Mouse (Mus musculus) hindbrain, postnatal 0 days (tissue): ENCODE data around the gene Gm45716. TPM values are rescaled to one million over a fixed set of nuclear protein-coding genes. Genes with fewer than 3 reads are reported as not detected.

ENCODE experiments used
- ATAC-seq: fragments of 200-750 bp; cut with Nextera tagmentation; 2 replicates; pipeline ENCODE4 v1.8.0; 2017; ENCODE audit warnings: mild to moderate bottlenecking, moderate TSS enrichment, moderate library complexity
- DNase-seq: peaks from one replicate; pipeline ENCODE4 v3.0.0-alpha.2; 2015; ENCODE audit warnings: low spot score
- H3K27ac ChIP-seq: fragments of 300-500 bp; sonication (generic); 2 replicates; pipeline ENCODE4 v1.5.1; 2014; ENCODE audit warnings: mild to moderate bottlenecking
- H3K27me3 ChIP-seq: fragments of 300-500 bp; sonication (generic); 2 replicates; pipeline ENCODE4 v1.6.1; 2014; ENCODE audit warnings: low read length, mixed read lengths; ENCODE audit not compliant: insufficient read depth
- H3K36me3 ChIP-seq: fragments of 300-500 bp; sonication (generic); 2 replicates; pipeline ENCODE4 v1.6.1; 2014; ENCODE audit warnings: low read length, mixed read lengths; ENCODE audit not compliant: insufficient read depth
- H3K4me1 ChIP-seq: fragments of 300-500 bp; sonication (generic); 2 replicates; pipeline ENCODE4 v1.6.1; 2014; ENCODE audit warnings: antibody characterized with exemption, low read length, mixed read lengths; ENCODE audit not compliant: insufficient read depth
- H3K4me2 ChIP-seq: fragments of 300-500 bp; sonication (generic); 2 replicates; pipeline ENCODE4 v1.6.1; 2014; ENCODE audit warnings: low read depth, mild to moderate bottlenecking, low read length, moderate library complexity, mixed read lengths
- H3K4me3 ChIP-seq: fragments of 300-500 bp; sonication (generic); 2 replicates; pipeline ENCODE4 v1.5.1; 2014; ENCODE audit warnings: low read length
- H3K9ac ChIP-seq: fragments of 300-500 bp; sonication (generic); replicated peaks from 2 replicates; pipeline ENCODE4 v1.6.1; 2014; ENCODE audit warnings: mild to moderate bottlenecking, low read length, moderate library complexity, mixed read lengths
- H3K9me3 ChIP-seq: fragments of 300-500 bp; sonication (generic); 2 replicates; pipeline ENCODE4 v1.6.1; 2016; ENCODE audit warnings: low read length, mixed read lengths
- CTCF ChIP-seq: IDR thresholded peaks from 2 replicates; pipeline ENCODE4 v1.5.1; 2016; ENCODE audit warnings: antibody characterized with exemption, control low read depth, low read depth
- WGBS: fragments of 180-500 bp; shearing (Covaris S2); extraction: QIAGEN DNeasy Blood & Tissue Kit; methylation state at CpG from one replicate; pipeline ENCODE4 v1.1.7; 2014; 5-methylcytosine and 5-hydroxymethylcytosine counted together
- polyA plus RNA-seq: library from polyadenylated mRNA; unstranded; fragments of >200 nt; fragmentation: Nextera tagmentation; extraction: Ambion mirVana; gene quantifications from 2 replicates; pipeline ENCODE4 v1.2.1, GENCODE M21; 2015
- total RNA-seq: library from RNA; depleted of rRNA; stranded (reverse); fragments of >200 nt; gene quantifications from 2 replicates; pipeline ENCODE4 v1.2.3, GENCODE M21; 2014

Gm45716 gene
- total and polyA plus RNA-seq, 2 experiments from 2014 or later = 5.6 to 22.9 TPM

DNA sequence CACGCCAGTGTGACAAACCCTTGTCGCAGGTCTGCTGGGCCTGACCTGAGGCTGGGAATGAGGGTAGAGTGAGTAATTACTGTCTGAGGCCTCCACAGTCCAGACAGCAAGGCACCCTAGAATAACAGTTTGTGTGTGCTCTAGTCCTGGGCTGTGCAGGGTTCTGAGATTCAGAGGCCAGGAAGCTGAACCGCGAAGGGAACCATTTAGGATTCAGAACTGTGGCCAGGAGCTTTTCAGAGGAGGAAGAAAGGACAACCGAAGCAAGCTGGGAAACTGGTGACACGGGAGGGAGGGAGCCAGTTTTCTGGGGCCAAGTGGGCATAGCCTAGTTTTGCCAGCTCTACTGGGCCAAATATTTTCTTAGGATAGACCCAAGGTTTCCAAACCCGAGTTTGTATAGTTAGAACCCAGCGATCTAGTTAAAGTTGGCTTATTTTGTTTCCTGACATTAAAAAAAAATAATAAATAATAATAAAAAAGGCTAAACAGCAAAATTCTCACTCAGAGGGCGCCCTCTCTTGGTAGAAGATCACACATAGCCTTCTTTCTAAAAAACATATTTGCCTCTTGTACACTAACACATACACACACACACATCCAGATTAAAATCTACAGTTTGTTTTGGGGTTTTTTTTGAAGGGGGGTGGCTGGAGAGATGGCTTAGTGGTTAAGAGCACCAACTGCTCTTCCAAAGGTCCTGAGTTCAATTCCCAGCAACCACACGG is 19.0 kb upstream of the Gm45716 start:
- no peak overlapping the region for H3K4me3 ChIP-seq

DNA sequence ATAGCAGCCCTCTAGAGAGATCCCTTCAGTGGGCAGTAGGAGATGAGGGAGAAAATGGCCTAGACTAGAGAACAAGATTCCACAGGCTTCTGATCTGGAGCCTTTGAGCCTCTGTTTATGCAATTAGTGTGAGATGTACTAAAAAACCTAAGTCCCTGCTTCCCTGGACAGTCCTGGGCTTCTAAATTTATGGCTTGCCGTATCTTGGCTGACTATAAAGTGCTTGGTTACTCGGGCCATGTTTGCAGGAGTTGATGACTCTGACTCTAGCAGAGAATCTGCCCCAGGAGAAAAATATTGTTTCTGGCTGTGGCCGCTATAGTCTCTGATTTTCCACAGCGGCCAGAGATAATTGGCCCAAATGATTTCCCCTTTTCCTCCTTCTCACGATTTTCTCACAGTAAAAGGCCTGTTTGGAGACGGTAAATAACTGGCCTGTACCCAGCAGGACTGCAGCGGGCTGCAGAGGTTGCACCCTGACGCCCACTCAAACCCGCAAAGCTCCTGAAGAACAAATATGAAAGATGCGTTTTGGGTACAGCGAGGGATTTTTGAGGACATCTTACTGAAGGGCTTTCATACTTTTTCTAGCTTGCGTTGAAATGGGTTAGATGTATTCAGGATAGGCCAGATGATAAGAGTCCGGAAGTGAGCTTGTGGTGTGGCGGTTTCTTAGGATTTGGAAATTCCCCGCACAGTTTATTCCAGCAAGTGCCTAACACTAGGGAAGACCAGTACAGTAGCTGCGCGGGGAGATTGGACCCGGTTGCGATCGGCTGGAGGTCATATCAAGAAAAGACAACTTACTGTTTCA is 18.1 kb upstream of the Gm45716 start:
- Histone ChIP-seq H3K27ac (no peak overlapping the region), H3K4me1 (no peaks in the 10 kb centered on the region), H3K4me3 (peak overlapping the region; percentile 20), H3K9ac (no peak overlapping the region), H3K36me3 (no peaks in the 10 kb centered on the region), H3K27me3 (no peaks in the 10 kb centered on the region), H3K4me2 (peak overlapping the region; percentile 46), H3K9me3 (no peaks in the 10 kb centered on the region)
- DNase-seq (no peak), ATAC-seq (peak; percentile 56)
- no peak for TF ChIP-seq CTCF
- WGBS = 50% methylated on average over 20 of the region's 20 CpGs

More for the DNA sequence above, 19.0 kb upstream of the Gm45716 start:
- Histone ChIP-seq H3K4me1 (no peaks in the 10 kb centered on the region), H3K4me2 (no peak overlapping the region), H3K9me3 (no peaks in the 10 kb centered on the region), H3K27me3 (no peaks in the 10 kb centered on the region), H3K36me3 (no peaks in the 10 kb centered on the region), H3K9ac (no peak overlapping the region), H3K27ac (no peak overlapping the region; the same call in 1 of the 2 replicates)
- 0 out of 2 replicates have a peak, but pooled peaks have one; percentile 32 for TF ChIP-seq CTCF
- 84% methylated on average over 10 of the region's 10 CpGs for WGBS
- ATAC-seq = no peak
- DNase-seq = no peak

DNA sequence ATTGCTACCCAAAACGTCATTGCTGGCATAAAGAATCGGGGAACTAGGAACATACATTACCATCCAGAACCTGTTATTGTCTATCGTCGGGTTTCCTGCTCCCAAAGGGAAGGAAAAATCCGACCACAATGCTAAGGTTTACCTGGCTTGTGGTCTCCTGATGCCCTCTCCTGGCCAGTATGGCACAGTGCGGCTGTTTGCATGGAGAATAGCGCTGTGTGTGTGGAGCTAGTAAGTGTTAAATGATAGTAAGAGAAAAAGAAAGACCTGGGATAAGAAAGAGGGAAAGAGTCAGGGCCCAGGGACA is 17.5 kb upstream of the Gm45716 start:
- ATAC-seq (peak; percentile 89), DNase-seq (peak; percentile 91)
- TF ChIP-seq CTCF = peak; percentile 99
- Histone ChIP-seq H3K36me3 (no peaks in the 10 kb centered on the region), H3K27me3 (no peaks in the 10 kb centered on the region), H3K9me3 (no peaks in the 10 kb centered on the region), H3K4me1 (no peaks in the 10 kb centered on the region), H3K4me3 (peak overlapping the region; percentile 20), H3K4me2 (peak overlapping the region; percentile 46), H3K9ac (no peak overlapping the region), H3K27ac (no peak overlapping the region)
- 2% methylated on average over 7 of the region's 7 CpGs for WGBS

DNA sequence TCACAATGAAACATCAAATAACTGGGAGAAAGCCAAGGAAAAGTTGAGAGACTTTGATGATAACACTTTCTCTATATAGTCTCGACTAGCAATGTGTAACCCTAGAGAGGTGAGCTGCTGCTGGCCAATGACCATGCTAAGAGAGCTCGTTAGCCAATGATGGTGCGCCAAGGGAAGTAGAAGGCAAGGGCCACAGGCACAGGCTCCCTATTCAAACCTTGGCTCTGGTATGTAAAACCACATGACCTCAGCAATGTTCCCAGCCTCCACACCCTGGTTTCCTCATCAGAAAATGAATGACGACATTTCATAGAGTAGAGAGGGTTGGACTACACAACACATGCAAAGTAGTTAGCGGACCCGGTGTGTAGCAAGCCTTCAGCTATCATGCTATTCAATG is 15.2 kb upstream of the Gm45716 start:
- Histone ChIP-seq H3K27ac (no peak overlapping the region), H3K9me3 (no peaks in the 10 kb centered on the region), H3K9ac (no peak overlapping the region), H3K4me2 (no peak overlapping the region), H3K36me3 (no peaks in the 10 kb centered on the region), H3K27me3 (no peaks in the 10 kb centered on the region), H3K4me3 (no peak overlapping the region), H3K4me1 (no peaks in the 10 kb centered on the region)
- TF ChIP-seq CTCF = no peak
- 92% methylated on average over 6 of the region's 6 CpGs for WGBS
- DNase-seq (no peak), ATAC-seq (no peak)

DNA sequence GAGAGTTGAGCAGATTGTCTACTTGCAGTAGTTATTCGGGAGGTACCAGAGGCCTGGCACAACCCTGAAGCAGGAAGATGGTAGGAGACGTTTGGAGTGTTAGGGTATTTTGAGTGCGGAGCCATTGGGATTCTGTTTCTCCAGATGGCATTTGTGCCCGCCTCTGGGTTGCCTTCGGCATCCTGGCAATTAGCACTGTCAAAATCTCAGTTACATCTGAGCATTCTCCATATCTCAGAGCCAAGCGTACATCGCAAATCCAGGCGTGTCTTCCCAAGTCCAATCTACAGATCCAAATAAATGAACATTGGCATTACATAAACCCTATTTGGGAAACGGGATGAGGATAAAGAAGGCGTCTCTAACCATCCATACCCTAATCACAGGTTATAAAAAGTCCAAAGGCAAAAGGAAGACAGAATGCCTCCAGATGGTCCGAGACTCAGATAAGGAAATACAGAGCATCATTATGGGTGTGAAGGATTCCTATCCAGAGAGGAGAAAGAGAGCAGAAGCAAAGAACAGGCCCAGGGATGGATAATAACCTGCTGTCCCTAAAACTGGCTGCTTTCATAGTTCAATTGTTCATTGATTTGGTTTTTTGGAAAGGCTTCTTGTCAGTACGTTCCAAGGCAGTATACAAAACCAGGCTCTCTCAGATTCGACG is 11.7 kb upstream of the Gm45716 start:
- no peak overlapping the region for H3K27ac ChIP-seq
- TF ChIP-seq CTCF = no peak
- H3K4me3 ChIP-seq = no peak overlapping the region
- no peak for ATAC-seq
- H3K4me2 ChIP-seq = no peak overlapping the region
- no peaks in the 10 kb centered on the region for H3K9me3 ChIP-seq
- DNase-seq = no peak
- H3K4me1 ChIP-seq = no peaks in the 10 kb centered on the region
- H3K27me3 ChIP-seq = no peaks in the 10 kb centered on the region
- H3K9ac ChIP-seq = no peak overlapping the region
- 90% methylated on average over 14 of the region's 14 CpGs for WGBS
- no peaks in the 10 kb centered on the region for H3K36me3 ChIP-seq

DNA sequence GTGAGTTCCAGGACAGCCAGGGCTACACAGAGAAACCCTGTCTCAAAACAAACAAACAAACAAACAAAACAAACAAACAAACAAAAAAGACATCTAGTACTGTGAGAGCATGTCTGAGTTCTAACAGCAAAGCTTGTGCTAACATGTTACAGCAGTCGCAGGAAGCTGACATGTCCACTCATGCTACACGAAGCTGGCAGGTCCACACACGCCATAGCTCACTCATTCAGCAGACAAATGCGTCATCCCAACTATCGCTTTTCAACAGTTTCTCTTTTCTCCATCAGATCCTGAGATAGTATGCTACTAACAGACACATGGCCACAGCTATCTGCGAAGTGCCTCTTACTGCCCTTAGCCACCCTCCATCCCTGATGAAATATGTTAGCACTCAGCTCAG is 10.1 kb upstream of the Gm45716 start:
- no peak for DNase-seq
- no peaks in the 10 kb centered on the region for H3K4me1 ChIP-seq
- H3K4me2 ChIP-seq = no peak overlapping the region
- no peak overlapping the region for H3K9ac ChIP-seq
- H3K4me3 ChIP-seq = no peak overlapping the region
- no peaks in the 10 kb centered on the region for H3K27me3 ChIP-seq
- 94% methylated on average over 6 of the region's 6 CpGs for WGBS
- H3K9me3 ChIP-seq = no peaks in the 10 kb centered on the region
- no peak overlapping the region for H3K27ac ChIP-seq
- TF ChIP-seq CTCF = no peak
- no peaks in the 10 kb centered on the region for H3K36me3 ChIP-seq
- no peak for ATAC-seq
